Mouse (Mus musculus): ENCODE data around the gene Brms1l. TPM values are rescaled to one million over a fixed set of nuclear protein-coding genes. Genes with fewer than 3 reads are reported as not detected.

The Brms1l gene
- polyA plus RNA-seq, 1 experiment = 28.6 TPM

- Histone ChIP-seq H3K4me3 (replicated peaks) (no peak overlapping the region), H3K9me3 (peaks cover 10% of the 10 kb centered on the region), H3K36me3 (replicated peaks; ENCODE audit: low read length) (no peaks in the 10 kb centered on the region), H3K27me3 (replicated peaks) (no peaks in the 10 kb centered on the region), H3K4me1 (peaks cover 20% of the 10 kb centered on the region)
- TF ChIP-seq GATA1 (IDR thresholded peaks at IDR 0.05; ENCODE audit: borderline replicate concordance, low read length) = no peak
- no peak for TF ChIP-seq FLI1 (IDR thresholded peaks at IDR 0.05; ENCODE audit: low read length)
Measured at GRCm38 (mm10) chr12:55824027-55824426, 12.1 kb upstream of the Brms1l start.

GRCm38 (mm10) chr12:55825537-55825936 lies 10.6 kb upstream of the Brms1l start:
- no peaks in the 10 kb centered on the region for H3K27me3 ChIP-seq (replicated peaks)
- no peak for TF ChIP-seq GATA1 (IDR thresholded peaks at IDR 0.05; ENCODE audit: borderline replicate concordance, low read length)
- no peak for TF ChIP-seq FLI1 (IDR thresholded peaks at IDR 0.05; ENCODE audit: low read length)
- no peak overlapping the region for H3K4me3 ChIP-seq (replicated peaks)
- no peaks in the 10 kb centered on the region for H3K36me3 ChIP-seq (replicated peaks; ENCODE audit: low read length)
- H3K9me3 ChIP-seq = peaks cover 10% of the 10 kb centered on the region
- H3K4me1 ChIP-seq = peaks cover 13% of the 10 kb centered on the region

- Histone ChIP-seq H3K4me1 (peaks cover 6% of the 10 kb centered on the region), H3K4me3 (replicated peaks) (no peak overlapping the region), H3K27me3 (replicated peaks) (no peaks in the 10 kb centered on the region), H3K36me3 (replicated peaks; ENCODE audit: low read length) (no peaks in the 10 kb centered on the region), H3K9me3 (peaks cover under 1% of the 10 kb centered on the region; the same call in 1 of the 2 replicates)
- no peak for TF ChIP-seq FLI1 (IDR thresholded peaks at IDR 0.05; ENCODE audit: low read length)
Measured at GRCm38 (mm10) chr12:55831101-55831500, 5.0 kb upstream of the Brms1l start.

GRCm38 (mm10) chr12:55832961-55833360 lies 3.2 kb upstream of the Brms1l start:
- peaks cover 17% of the 10 kb centered on the region for H3K4me1 ChIP-seq
- TF ChIP-seq FLI1 (IDR thresholded peaks at IDR 0.05; ENCODE audit: low read length) = no peak
- TF ChIP-seq GATA1 (IDR thresholded peaks at IDR 0.05; ENCODE audit: borderline replicate concordance, low read length) = no peak
- no peaks in the 10 kb centered on the region for H3K27me3 ChIP-seq (replicated peaks)
- H3K9me3 ChIP-seq = no peaks in the 10 kb centered on the region
- no peak overlapping the region for H3K4me3 ChIP-seq (replicated peaks)
- H3K36me3 ChIP-seq (replicated peaks; ENCODE audit: low read length) = no peaks in the 10 kb centered on the region

- no peaks in the 10 kb centered on the region for H3K27me3 ChIP-seq (replicated peaks)
- H3K4me3 ChIP-seq (replicated peaks) = no peak overlapping the region
- TF ChIP-seq GATA1 (IDR thresholded peaks at IDR 0.05; ENCODE audit: borderline replicate concordance, low read length) = no peak
- no peak for TF ChIP-seq FLI1 (IDR thresholded peaks at IDR 0.05; ENCODE audit: low read length)
- peaks cover 21% of the 10 kb centered on the region for H3K4me1 ChIP-seq
- H3K36me3 ChIP-seq (replicated peaks; ENCODE audit: low read length) = no peaks in the 10 kb centered on the region
- H3K9me3 ChIP-seq = no peaks in the 10 kb centered on the region
Measured at GRCm38 (mm10) chr12:55833906-55834625, 2.1 kb upstream of the Brms1l start.

- peaks cover 2% of the 10 kb centered on the region for H3K36me3 ChIP-seq (replicated peaks; ENCODE audit: low read length)
- H3K27me3 ChIP-seq (replicated peaks) = no peaks in the 10 kb centered on the region
- H3K4me1 ChIP-seq = peaks cover 21% of the 10 kb centered on the region
- TF ChIP-seq GATA1 (IDR thresholded peaks at IDR 0.05; ENCODE audit: borderline replicate concordance, low read length) (no peak), FLI1 (IDR thresholded peaks at IDR 0.05; ENCODE audit: low read length) (no peak)
- H3K4me3 ChIP-seq (replicated peaks) = no peak overlapping the region
- no peaks in the 10 kb centered on the region for H3K9me3 ChIP-seq
Measured at GRCm38 (mm10) chr12:55834891-55835290, 1.2 kb upstream of the Brms1l start.

- peaks cover 24% of the 10 kb centered on the region for H3K4me1 ChIP-seq
- no peaks in the 10 kb centered on the region for H3K27me3 ChIP-seq (replicated peaks)
- H3K36me3 ChIP-seq (replicated peaks; ENCODE audit: low read length) = peaks cover 10% of the 10 kb centered on the region
- peak overlapping the region; percentile 100 for H3K4me3 ChIP-seq (replicated peaks)
- no peak for TF ChIP-seq FLI1 (IDR thresholded peaks at IDR 0.05; ENCODE audit: low read length)
- peak; percentile 99 for TF ChIP-seq GATA1 (IDR thresholded peaks at IDR 0.05; ENCODE audit: borderline replicate concordance, low read length)
- no peaks in the 10 kb centered on the region for H3K9me3 ChIP-seq
Measured at GRCm38 (mm10) chr12:55835857-55836198, 296 bp upstream of the Brms1l start.

GRCm38 (mm10) chr12:55837495-55837894 lies 1.4 kb downstream of the Brms1l start:
- Histone ChIP-seq H3K36me3 (replicated peaks; ENCODE audit: low read length) (peaks cover 22% of the 10 kb centered on the region), H3K4me3 (replicated peaks) (peak overlapping the region; percentile 38), H3K9me3 (no peaks in the 10 kb centered on the region), H3K27me3 (replicated peaks) (no peaks in the 10 kb centered on the region), H3K4me1 (peaks cover 24% of the 10 kb centered on the region)
- no peak for TF ChIP-seq GATA1 (IDR thresholded peaks at IDR 0.05; ENCODE audit: borderline replicate concordance, low read length)
- no peak for TF ChIP-seq FLI1 (IDR thresholded peaks at IDR 0.05; ENCODE audit: low read length)

- H3K4me1 ChIP-seq = peaks cover 13% of the 10 kb centered on the region
- H3K27me3 ChIP-seq (replicated peaks) = no peaks in the 10 kb centered on the region
- H3K36me3 ChIP-seq (replicated peaks; ENCODE audit: low read length) = peaks cover 64% of the 10 kb centered on the region
- TF ChIP-seq GATA1 (IDR thresholded peaks at IDR 0.05; ENCODE audit: borderline replicate concordance, low read length) (no peak), FLI1 (IDR thresholded peaks at IDR 0.05; ENCODE audit: low read length) (no peak)
- peaks cover 5% of the 10 kb centered on the region for H3K9me3 ChIP-seq
- H3K4me3 ChIP-seq (replicated peaks) = no peak overlapping the region
Measured at GRCm38 (mm10) chr12:55846741-55847140, 10.6 kb downstream of the Brms1l start.

GRCm38 (mm10) chr12:55847851-55848250 lies 11.7 kb downstream of the Brms1l start:
- no peaks in the 10 kb centered on the region for H3K27me3 ChIP-seq (replicated peaks)
- H3K4me3 ChIP-seq (replicated peaks) = no peak overlapping the region
- TF ChIP-seq GATA1 (IDR thresholded peaks at IDR 0.05; ENCODE audit: borderline replicate concordance, low read length) (no peak), FLI1 (IDR thresholded peaks at IDR 0.05; ENCODE audit: low read length) (no peak)
- H3K36me3 ChIP-seq (replicated peaks; ENCODE audit: low read length) = peaks cover 63% of the 10 kb centered on the region
- peaks cover 5% of the 10 kb centered on the region for H3K9me3 ChIP-seq
- H3K4me1 ChIP-seq = peaks cover 13% of the 10 kb centered on the region

All from megakaryocyte, embryonic 14.5 days (primary cell).